Mouse (Mus musculus) olfactory bulb, adult 2 months (tissue): ENCODE results near the gene Styx.

Source experiments
- CTCF ChIP-seq: fragments of 200-500 bp; IDR thresholded peaks from 2 replicates; pipeline ENCODE4 v1.5.1; 2012; ENCODE audit warnings: low read depth, mild to moderate bottlenecking, low read length, moderate library complexity; ENCODE audit not compliant: insufficient read depth
- POLR2A ChIP-seq: fragments of 200-500 bp; IDR thresholded peaks from 2 replicates; pipeline ENCODE4 v1.6.1; 2012; ENCODE audit warnings: mild to moderate bottlenecking, low read depth, low read length, moderate library complexity; ENCODE audit not compliant: insufficient read depth

- TF ChIP-seq POLR2A (no peak), CTCF (no peak)
These were observed 36.6 kb downstream of the Styx start for GRCm38 (mm10) chr14:45387480-45387879.
